Mouse (Mus musculus) hematopoietic stem cell, adult 5-6 weeks (primary cell): ENCODE measurements around the gene Fndc11. TPM values are rescaled to one million over a fixed set of nuclear protein-coding genes. Genes with fewer than 3 reads are reported as not detected.

Experiments used
- ATAC-seq, 2 experiments: fragments of 125-278 bp in 1 of 2; replicated peaks in 1 of 2; 2 replicates each; pipeline ENCODE4 v1.8.0; 2016 to 2017; ENCODE audit warnings: inconsistent platforms in 2 of 2, mild to moderate bottlenecking in 2 of 2, moderate number of reproducible peaks in 2 of 2, low read depth in 1 of 2, moderate TSS enrichment in 1 of 2; ENCODE audit not compliant: low FRiP score in 2 of 2, poor library complexity in 2 of 2, severe bottlenecking in 2 of 2, insufficient read depth in 1 of 2, low TSS enrichment in 1 of 2
- total RNA-seq: library from RNA; stranded (forward); fragments of 172-1452, 232-1000 nt; gene quantifications from 2 replicates; pipeline ENCODE4 v1.2.3, GENCODE M21; 2017

Fndc11 gene
- total RNA-seq, 1 experiment from 2014 or later = not detected

GRCm38 (mm10) chr2:181212389-181213020 lies 7.3 kb upstream of the Fndc11 start:
- peak; percentile 46 to 47; a peak in 3 of 4 replicates for ATAC-seq

DNA sequence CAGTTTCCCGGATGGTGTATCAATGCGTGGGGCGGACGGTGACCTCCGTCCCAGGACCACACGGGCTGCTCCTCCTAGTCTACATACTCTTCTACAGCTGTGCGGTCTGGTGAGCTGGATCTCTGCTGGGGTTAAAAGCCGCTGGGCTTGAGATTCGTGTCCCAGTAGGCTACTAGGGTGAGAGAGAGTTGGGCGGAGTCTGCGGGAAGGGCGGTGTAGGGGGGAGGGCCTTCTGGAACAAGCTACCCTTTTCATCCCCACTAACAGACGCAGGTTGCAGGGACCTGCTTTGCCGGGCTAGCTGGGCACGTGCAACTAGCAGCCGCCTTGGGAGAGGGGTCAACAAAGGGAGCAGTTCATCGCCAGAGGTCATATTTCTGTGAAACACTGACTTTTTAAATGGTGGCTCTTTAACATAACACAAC lies 6.8 kb upstream of the Fndc11 start, which contains the start of gene Srms:
TSS of gene Srms (minus strand) at position 165 of the 425 bp plus-strand sequence.
- peak; percentile 82 to 89 for ATAC-seq

- ATAC-seq = no peak
Measured at GRCm38 (mm10) chr2:181216037-181216436, 3.8 kb upstream of the Fndc11 start.

DNA sequence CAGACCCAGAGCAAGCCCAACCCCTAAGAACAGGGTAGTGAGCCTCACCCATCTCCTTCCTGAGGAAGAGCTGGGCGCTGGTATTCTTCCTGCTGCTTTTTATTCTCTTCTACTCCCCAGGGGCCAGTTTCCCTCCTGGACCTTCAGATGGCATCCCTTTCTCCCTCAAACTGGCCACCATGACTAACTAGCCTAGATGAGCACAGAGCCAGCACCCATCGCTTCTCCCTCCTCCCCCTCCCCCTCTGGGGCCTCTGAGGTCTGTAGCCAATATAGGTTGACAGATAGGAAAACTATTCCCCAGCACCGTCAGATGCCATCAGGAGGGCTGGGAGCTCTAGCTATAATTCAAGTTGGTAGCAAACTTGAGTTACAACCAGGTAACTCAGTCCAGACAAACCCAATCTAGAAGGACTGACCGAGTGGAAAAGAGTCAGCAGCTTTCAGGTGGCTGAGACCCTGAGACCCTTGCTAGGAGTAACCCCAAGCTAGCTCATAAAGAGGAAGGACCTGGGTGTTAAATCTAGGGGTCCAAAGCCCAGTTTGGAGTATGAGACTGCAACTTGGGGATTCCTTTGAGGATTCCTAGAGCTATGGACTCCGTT lies 830 bp upstream of the Fndc11 start:
- no peak for ATAC-seq

GRCm38 (mm10) chr2:181220361-181220760 lies 548 bp downstream of the Fndc11 start:
- ATAC-seq = no peak

GRCm38 (mm10) chr2:181224994-181225393 lies 5.2 kb downstream of the Fndc11 start:
- ATAC-seq = no peak

DNA sequence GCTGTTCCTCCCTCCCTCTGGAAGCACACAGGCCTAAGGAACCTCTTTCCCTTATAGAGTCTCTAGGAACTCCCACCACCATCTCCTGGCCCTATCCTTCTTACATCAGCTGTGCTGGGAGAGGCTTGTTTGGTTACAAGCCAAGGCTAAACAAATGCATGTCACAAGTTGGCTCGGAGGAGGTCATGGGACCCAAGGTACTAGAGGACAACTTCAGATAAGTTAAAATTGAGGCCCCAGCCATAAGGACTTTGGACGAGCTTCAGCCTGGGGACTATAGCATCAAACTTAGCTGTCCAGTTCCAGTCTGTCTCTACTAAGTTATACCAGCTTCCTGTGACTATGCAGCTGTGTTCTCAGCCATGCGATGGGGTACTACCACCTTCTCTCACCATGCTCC lies 7.3 kb downstream of the Fndc11 start:
- no peak for ATAC-seq

DNA sequence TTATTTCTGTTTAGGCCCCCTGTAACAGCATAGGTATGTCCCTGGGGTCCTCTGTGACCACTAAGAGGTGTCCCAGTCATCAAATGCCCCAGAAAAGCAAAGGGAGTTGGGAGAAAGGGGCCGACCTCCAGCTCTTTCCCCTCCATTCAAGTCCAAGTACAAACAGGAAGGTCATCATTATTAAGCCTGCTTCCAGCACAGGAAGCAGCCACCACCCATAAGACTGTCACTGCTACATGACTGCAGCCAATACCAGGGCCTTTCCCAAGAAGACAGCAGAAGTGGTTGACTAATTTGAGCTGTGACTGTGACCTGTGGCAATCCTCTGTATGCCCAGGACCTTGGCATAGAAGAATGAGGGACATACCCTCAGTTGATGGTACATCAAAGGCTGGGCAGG lies 8.5 kb downstream of the Fndc11 start:
- ATAC-seq = no peak

- ATAC-seq = no peak
Measured at GRCm38 (mm10) chr2:181231171-181231570, 11.4 kb downstream of the Fndc11 start.

DNA sequence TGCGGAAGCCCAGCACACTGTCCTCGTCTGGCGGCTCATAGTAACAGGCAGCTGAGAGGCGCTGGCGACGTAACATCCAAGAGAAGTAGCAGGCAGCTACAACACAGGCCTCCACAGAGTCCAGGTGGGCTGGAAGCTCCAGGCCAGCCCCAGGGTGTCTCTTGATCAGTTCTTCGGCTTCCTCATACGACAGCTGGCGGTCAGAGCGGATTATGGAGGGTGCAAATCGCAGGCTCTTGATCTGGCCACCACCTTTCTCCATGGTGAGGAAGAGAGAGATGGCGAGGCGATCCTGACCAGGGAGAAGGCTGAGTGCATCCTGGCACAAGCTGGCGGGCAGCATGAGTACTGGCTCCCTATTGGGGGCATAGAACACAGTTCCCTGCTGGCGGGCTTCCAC lies 13.6 kb downstream of the Fndc11 start:
- ATAC-seq = no peak

GRCm38 (mm10) chr2:181234680-181235079 lies 14.9 kb downstream of the Fndc11 start:
- ATAC-seq = no peak

DNA sequence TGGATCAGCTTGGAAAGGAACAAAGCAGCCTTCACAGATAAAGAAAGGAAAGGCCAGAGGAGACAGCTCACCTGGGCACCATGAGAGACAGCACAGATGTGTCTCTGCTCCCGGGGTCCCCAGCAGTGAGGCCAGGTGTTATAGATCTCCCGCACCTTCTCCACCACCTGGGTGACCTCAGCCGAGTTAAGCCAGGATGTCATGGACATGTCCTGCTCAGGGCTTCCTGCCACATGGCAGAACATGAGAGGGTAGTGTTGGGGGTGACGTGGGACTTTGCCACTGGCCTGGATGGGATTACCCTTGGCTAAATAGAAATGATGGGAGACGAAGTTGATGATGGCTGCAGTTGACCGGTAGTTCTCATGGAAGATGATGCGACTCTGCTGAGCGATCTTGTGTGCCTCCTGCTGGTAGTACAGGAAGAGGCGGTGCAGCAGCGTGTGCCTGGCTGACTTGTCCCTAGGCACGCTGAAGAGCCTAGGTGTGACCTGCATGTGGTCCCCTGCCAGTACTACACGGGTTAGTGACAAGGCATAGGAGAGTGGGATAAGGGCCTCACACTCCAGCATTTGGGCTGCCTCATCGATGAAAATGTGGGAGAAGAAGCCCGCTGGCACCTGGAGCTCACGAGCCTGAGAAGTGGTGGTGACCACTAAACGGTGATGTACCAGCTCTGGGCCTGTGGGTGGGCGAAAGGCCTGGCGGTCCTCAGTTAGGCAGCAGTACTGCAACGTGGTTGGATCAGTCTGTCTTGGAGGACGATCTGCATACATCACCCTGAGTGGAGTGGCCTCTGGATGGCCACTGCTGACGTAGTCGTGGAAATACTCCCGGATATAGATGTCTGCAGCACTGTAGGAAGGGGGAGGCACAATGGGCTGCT lies 16.1 kb downstream of the Fndc11 start:
- ATAC-seq = no peak

GRCm38 (mm10) chr2:181237251-181238014 lies 17.6 kb downstream of the Fndc11 start:
- no peak for ATAC-seq

DNA sequence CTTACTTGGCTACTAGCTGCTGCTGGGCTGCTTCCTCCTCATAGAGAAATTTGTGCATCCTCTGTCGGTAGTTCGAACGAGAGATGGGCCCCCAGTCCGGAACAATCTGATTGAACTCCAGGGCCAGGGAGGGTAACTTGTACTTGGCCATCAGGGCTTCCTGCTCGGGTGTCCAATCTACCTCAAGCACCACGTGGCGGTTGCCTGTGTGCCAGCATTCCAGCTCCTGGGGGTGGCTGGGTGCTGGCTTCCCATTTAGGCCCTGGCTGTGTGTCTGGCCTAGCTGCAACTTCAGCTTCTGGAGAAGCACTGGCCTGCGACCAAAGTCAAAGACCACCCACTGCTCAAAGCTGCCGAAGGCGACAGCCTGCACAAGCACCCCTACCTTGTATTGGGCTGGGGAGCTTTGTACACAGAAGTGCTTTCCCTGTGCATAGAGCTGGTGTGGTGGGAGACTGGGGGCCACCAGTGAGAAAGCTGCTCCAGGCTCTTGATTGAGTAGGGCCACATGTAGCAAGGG lies 18.3 kb downstream of the Fndc11 start:
- no peak for ATAC-seq

- ATAC-seq = no peak
Measured at GRCm38 (mm10) chr2:181238861-181239260, 19.0 kb downstream of the Fndc11 start.

DNA sequence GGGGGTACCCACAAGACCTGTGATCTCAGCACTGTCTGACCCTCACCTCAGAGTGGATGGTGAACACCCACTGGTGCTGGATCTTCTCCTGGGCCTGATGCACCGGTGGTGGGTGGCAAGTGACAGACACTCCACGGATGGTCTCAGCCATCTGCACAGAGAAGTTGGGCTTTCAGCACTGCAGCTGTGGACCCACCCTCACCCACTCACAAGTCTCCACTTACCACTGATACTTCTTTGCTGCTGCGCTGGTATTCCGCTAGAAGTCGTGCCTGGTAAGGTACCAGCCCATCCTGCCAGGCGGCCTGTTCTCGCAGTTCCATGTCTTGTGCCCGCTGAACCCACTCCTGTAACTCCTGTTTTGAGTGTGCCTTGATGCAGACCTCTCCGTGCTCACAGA lies 19.4 kb downstream of the Fndc11 start:
- no peak for ATAC-seq

GRCm38 (mm10) chr2:181240806-181241440 lies 21.1 kb downstream of the Fndc11 start:
- no peak for ATAC-seq
